Mouse (Mus musculus) embryonic fibroblast, embryonic 13.5 days (primary cell): ENCODE measurements around the gene Tmem178.

Experiments used
- CTCF ChIP-seq: IDR thresholded peaks from 2 replicates; pipeline ENCODE4 v1.5.1; 2011; ENCODE audit warnings: mild to moderate bottlenecking, control low read depth, low read length, moderate library complexity, borderline replicate concordance; ENCODE audit not compliant: insufficient read depth
- POLR2A ChIP-seq: IDR thresholded peaks from 2 replicates; pipeline ENCODE4 v1.6.1; 2011; ENCODE audit warnings: low read depth, mild to moderate bottlenecking, control low read depth, low read length, moderate library complexity

- TF ChIP-seq CTCF, result no peak
- TF ChIP-seq POLR2A, result no peak
Observed at GRCm38 (mm10) chr17:80969643-80970619, 25.5 kb downstream of the Tmem178 start.
